Mouse (Mus musculus) CH12.LX (cell line): Measurements from ENCODE around the gene Arhgef28. TPM values are rescaled to one million over a fixed set of nuclear protein-coding genes. Genes with fewer than 3 reads are reported as not detected.

Source experiments
- DNase-seq: peaks from one replicate; pipeline ENCODE4 v3.0.0-alpha.2; 2013; ENCODE audit errors: extremely low read depth
- H3K27ac ChIP-seq: 2 replicates; pipeline ENCODE4 v1.5.1; 2012; ENCODE audit warnings: low read depth, mild to moderate bottlenecking, control low read depth, moderate library complexity; ENCODE audit not compliant: insufficient read depth
- H3K27me3 ChIP-seq: replicated peaks from 2 replicates; pipeline ENCODE3; 2012; ENCODE audit warnings: inconsistent platforms
- H3K36me3 ChIP-seq, 2 experiments: replicated peaks in 1 of 2; 2 replicates each; pipeline versions ENCODE3 to v1.6.1; 2012; ENCODE audit warnings: inconsistent platforms in 1 of 2, low read length in 1 of 2, mild to moderate bottlenecking in 1 of 2, mixed read lengths in 1 of 2, moderate library complexity in 1 of 2; ENCODE audit not compliant: control insufficient read depth in 1 of 2, insufficient read depth in 1 of 2
- H3K4me1 ChIP-seq, 2 experiments: 2 replicates each; pipeline ENCODE4 v1.6.1; 2012; ENCODE audit warnings: inconsistent platforms in 1 of 2, moderate library complexity in 1 of 2; ENCODE audit not compliant: insufficient read depth in 2 of 2, control insufficient read depth in 1 of 2
- H3K4me2 ChIP-seq: 2 replicates; pipeline ENCODE4 v1.6.1; 2012; ENCODE audit warnings: low read depth, mild to moderate bottlenecking, control low read depth; ENCODE audit not compliant: poor library complexity, insufficient read depth, severe bottlenecking
- H3K4me3 ChIP-seq, 3 experiments: fragments of 150-350 bp in 1 of 3; sonication (generic) in 1 of 3; replicated peaks in 1 of 3; 2 replicates each; pipeline versions ENCODE3 to v1.5.1; 2011 to 2012; ENCODE audit warnings: low read depth in 2 of 3, low read length in 2 of 3, mild to moderate bottlenecking in 2 of 3, moderate library complexity in 2 of 3, control low read depth in 1 of 3, improper control_type of control experiment in 1 of 3, inconsistent platforms in 1 of 3, mixed read lengths in 1 of 3; ENCODE audit not compliant: poor library complexity in 1 of 3
- H3K79me2 ChIP-seq: replicated peaks from 2 replicates; pipeline ENCODE4 v1.6.1; 2012; ENCODE audit warnings: mild to moderate bottlenecking, moderate library complexity; ENCODE audit not compliant: control insufficient read depth, poor library complexity, insufficient read depth, severe bottlenecking; ENCODE audit errors: extremely low read depth
- H3K9ac ChIP-seq: 2 replicates; pipeline ENCODE4 v1.6.1; 2012; ENCODE audit warnings: low read depth, mild to moderate bottlenecking, control low read depth, moderate library complexity; ENCODE audit not compliant: insufficient read depth
- H3K9me3 ChIP-seq: replicated peaks from 2 replicates; pipeline ENCODE3; 2012; ENCODE audit warnings: low read length, inconsistent platforms, mixed read lengths
- BHLHE40 ChIP-seq: IDR thresholded peaks from 2 replicates; pipeline ENCODE4 v1.6.1; 2011; ENCODE audit warnings: mild to moderate bottlenecking, low read depth, low read length, improper control_type of control experiment
- CHD1 ChIP-seq: IDR thresholded peaks from 2 replicates; pipeline ENCODE4 v1.6.1; 2012; ENCODE audit warnings: low read depth, low read length, improper control_type of control experiment, inconsistent platforms
- CHD2 ChIP-seq: IDR thresholded peaks from 2 replicates; pipeline ENCODE4 v1.6.1; 2011; ENCODE audit warnings: low read length, improper control_type of control experiment
- CTCF ChIP-seq, 2 experiments: IDR thresholded peaks in 1 of 2; conservative IDR thresholded peaks in 1 of 2; 2 replicates each; pipeline ENCODE4 v1.5.1; 2011 to 2012; ENCODE audit warnings: low read depth in 2 of 2, low read length in 2 of 2, improper control_type of control experiment in 1 of 2, inconsistent platforms in 1 of 2, mild to moderate bottlenecking in 1 of 2, moderate library complexity in 1 of 2
- HCFC1 ChIP-seq: IDR thresholded peaks from 2 replicates; pipeline ENCODE4 v1.6.1; 2012; ENCODE audit warnings: low read depth, mild to moderate bottlenecking, inconsistent platforms, low read length, improper control_type of control experiment
- JUND ChIP-seq: conservative IDR thresholded peaks from 2 replicates; pipeline ENCODE4 v1.6.1; 2011; ENCODE audit warnings: low read depth, low read length, improper control_type of control experiment
- KAT2A ChIP-seq: IDR thresholded peaks from 2 replicates; pipeline ENCODE4 v1.6.1; 2012; ENCODE audit warnings: low read length, improper control_type of control experiment, inconsistent platforms; ENCODE audit not compliant: insufficient replicate concordance
- MAFK ChIP-seq: IDR thresholded peaks from 2 replicates; pipeline ENCODE4 v1.6.1; 2011; ENCODE audit warnings: low read length, improper control_type of control experiment; ENCODE audit not compliant: insufficient replicate concordance
- MAX ChIP-seq: IDR thresholded peaks from 2 replicates; pipeline ENCODE4 v1.6.1; 2011; ENCODE audit warnings: low read length, improper control_type of control experiment
- MXI1 ChIP-seq: IDR thresholded peaks from 2 replicates; pipeline ENCODE4 v1.6.1; 2011; ENCODE audit warnings: mild to moderate bottlenecking, low read depth, low read length, improper control_type of control experiment
- NRF1 ChIP-seq: IDR thresholded peaks from 2 replicates; pipeline ENCODE4 v1.6.1; 2014; ENCODE audit warnings: low read depth, mild to moderate bottlenecking, inconsistent platforms, low read length, improper control_type of control experiment, moderate library complexity
- POLR2A ChIP-seq: IDR thresholded peaks from 2 replicates; pipeline ENCODE4 v1.6.1; 2011; ENCODE audit warnings: low read depth, mild to moderate bottlenecking, improper control_type of control experiment, low read length
- POLR2AphosphoS2 ChIP-seq: IDR thresholded peaks from 2 replicates; pipeline ENCODE4 v1.6.1; 2011; ENCODE audit warnings: low read depth, low read length, improper control_type of control experiment
- RAD21 ChIP-seq: IDR thresholded peaks from 2 replicates; pipeline ENCODE4 v1.6.1; 2011; ENCODE audit warnings: low read depth, mild to moderate bottlenecking, low read length, improper control_type of control experiment, moderate library complexity
- TBP ChIP-seq: conservative IDR thresholded peaks from 2 replicates; pipeline ENCODE4 v1.6.1; 2011; ENCODE audit warnings: low read depth, low read length, improper control_type of control experiment
- USF1 ChIP-seq: IDR thresholded peaks from 2 replicates; pipeline ENCODE4 v1.6.1; 2014; ENCODE audit warnings: low read depth, mild to moderate bottlenecking, inconsistent platforms, low read length, improper control_type of control experiment
- ZMIZ1 ChIP-seq: IDR thresholded peaks from 2 replicates; pipeline ENCODE4 v1.6.1; 2012; ENCODE audit warnings: low read depth, mild to moderate bottlenecking, inconsistent platforms, low read length, improper control_type of control experiment
- ZNF384 ChIP-seq: IDR thresholded peaks from 2 replicates; pipeline ENCODE4 v1.6.1; 2012; ENCODE audit warnings: low read depth, low read length, improper control_type of control experiment, inconsistent platforms
- dilution Hi-C: fragments of 300-500 bp; cut with MboI; formaldehyde crosslinking; loops from 2 replicates; pipeline ENCODE4 v1.14.3; 2020; ENCODE audit warnings: low sequenced_read_pairs; ENCODE audit not compliant: extremely low pct_unique_long_range_greater_than_20kb, extremely low pct_ligation_motif_present
- in situ Hi-C: fragments of 300-500 bp; cut with MboI; formaldehyde crosslinking; loops from 3 replicates; pipeline ENCODE4 v1.14.3; 2019; ENCODE audit warnings: low sequenced_read_pairs, low pct_ligation_motif_present, low pct_unique_long_range_greater_than_20kb, mixed read lengths
- polyA plus RNA-seq: library from polyadenylated mRNA; unstranded; fragments of >175 nt; gene quantifications from 2 replicates; pipeline ENCODE4 v1.2.1, GENCODE M21; 2012; ENCODE audit warnings: low read depth; ENCODE audit not compliant: insufficient read length
- total RNA-seq, 2 experiments: library from RNA; depleted of rRNA; stranded (reverse); fragments of 300-350 nt in 1 of 2; fragments of >200 nt in 1 of 2; gene quantifications; 2 replicates each; pipeline ENCODE4 v1.2.3; 2012 to 2014

The Arhgef28 gene
- total and polyA plus RNA-seq, 3 experiments = 0.07 to 0.24 (median 0.08) TPM

- no peak for TF ChIP-seq POLR2AphosphoS2
- no peak for TF ChIP-seq ZNF384
- no peak for TF ChIP-seq MAX
- TF ChIP-seq HCFC1 = no peak
- TF ChIP-seq TBP = no peak
- TF ChIP-seq BHLHE40 = no peak
- no peak for TF ChIP-seq RAD21
- no peak for TF ChIP-seq CHD1
- no peak for TF ChIP-seq MAFK
- in situ Hi-C loops (no loop called here), dilution Hi-C loops (no loop called here)
- Histone ChIP-seq H3K79me2 (0 out of 2 replicates have a peak, but pooled peaks cover 3% of the 10 kb centered on the region), H3K27ac (no peak overlapping the region), H3K4me3 (no peak overlapping the region), H3K4me2 (no peak overlapping the region), H3K36me3 (no peaks in the 10 kb centered on the region), H3K27me3 (no peaks in the 10 kb centered on the region), H3K9me3 (no peaks in the 10 kb centered on the region), H3K4me1 (no peaks in the 10 kb centered on the region), H3K9ac (no peak overlapping the region)
- no peak for DNase-seq
Measured at GRCm38 (mm10) chr13:98171706-98172105, 34.5 kb downstream of the Arhgef28 start.

GRCm38 (mm10) chr13:98171257-98171656, 35.0 kb downstream of the Arhgef28 start:
- in situ Hi-C loops = no loop called here
- H3K79me2 ChIP-seq = 0 out of 2 replicates have a peak, but pooled peaks cover 3% of the 10 kb centered on the region
- DNase-seq = no peak

GRCm38 (mm10) chr13:98164878-98165277, 41.4 kb downstream of the Arhgef28 start:
- H3K9ac ChIP-seq = no peak overlapping the region
- dilution Hi-C loops (no loop called here), in situ Hi-C loops (no loop called here)
- H3K9me3 ChIP-seq = no peaks in the 10 kb centered on the region
- no peak for DNase-seq
- no peak overlapping the region for H3K4me3 ChIP-seq
- H3K4me1 ChIP-seq = peaks cover 0 to 8% of the 10 kb centered on the region in 2 experiments; a peak in 2 of 4 replicates
- H3K4me2 ChIP-seq = no peak overlapping the region
- H3K36me3 ChIP-seq = no peaks in the 10 kb centered on the region
- H3K27me3 ChIP-seq = no peaks in the 10 kb centered on the region
- no peak for TF ChIP-seq HCFC1
- TF ChIP-seq MXI1 = no peak
- TF ChIP-seq CTCF (conservative IDR thresholded peaks at IDR 0.05 in 1 of 2, IDR thresholded peaks at IDR 0.05 in 1 of 2; ENCODE audit: low read depth in 2 of 2, low read length in 2 of 2) = no peak
- no peak for TF ChIP-seq CHD2
- no peak for TF ChIP-seq ZMIZ1
- TF ChIP-seq POLR2AphosphoS2 = no peak
- no peak for TF ChIP-seq POLR2A
- no peak for TF ChIP-seq USF1
- no peak for TF ChIP-seq JUND
- H3K79me2 ChIP-seq = 0 out of 2 replicates have a peak, but pooled peaks cover 3% of the 10 kb centered on the region
- H3K27ac ChIP-seq = no peak overlapping the region

More at GRCm38 (mm10) chr13:98171257-98171656, 35.0 kb downstream of the Arhgef28 start:
- Histone ChIP-seq H3K27me3 (no peaks in the 10 kb centered on the region), H3K36me3 (no peaks in the 10 kb centered on the region)
- TF ChIP-seq KAT2A = no peak
- TF ChIP-seq NRF1 = peak; percentile 49; the same call in 1 of the 2 replicates
- TF ChIP-seq, all 38 proteins: peak for 1
- Histone ChIP-seq H3K9ac (no peak overlapping the region), H3K27ac (no peak overlapping the region), H3K4me1 (no peaks in the 10 kb centered on the region), H3K4me2 (no peak overlapping the region), H3K9me3 (no peaks in the 10 kb centered on the region), H3K4me3 (no peak overlapping the region)
- dilution Hi-C loops = no loop called here
